In the genomic region with DNA sequence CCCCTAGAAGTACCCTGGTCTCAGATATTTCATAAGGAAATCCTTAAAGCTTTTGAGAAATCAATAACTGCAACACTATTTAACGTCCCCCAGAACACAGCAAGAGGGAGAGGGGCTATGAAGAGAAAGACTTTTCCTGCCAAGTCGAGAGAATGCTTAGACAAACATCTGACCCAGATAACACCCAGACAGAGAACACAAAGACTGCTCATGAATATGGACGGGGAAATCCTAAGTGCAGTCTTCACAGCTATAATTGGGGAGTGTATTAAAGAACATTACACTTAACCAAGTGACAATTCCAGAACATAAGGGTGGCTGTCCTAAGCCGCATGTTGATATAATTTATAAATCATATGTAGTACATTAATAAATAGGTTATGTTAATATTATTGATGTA, we compare ENCODE assay signal across 25 mouse cellular contexts.
DNase-seq lines count a peak whose midpoint lies in the region; ATAC-seq and TF ChIP-seq lines count a peak whose summit lies in the region.
"Had no signal": no experiment of that assay in that cellular context is flagged by ENCODE, and none has a peak within 500 bp of the region (broad histone marks: within the 10 kb centered on the region; RNA-seq: fewer than 3 reads in every experiment).

No protein-coding gene starts in this region.

- no peak overlapping the region for H3K4me3 ChIP-seq in forebrain, embryonic 14.5 days (ENCODE audit: low read depth, low read length)
- H3K4me3 ChIP-seq in forebrain, embryonic 11.5 days (ENCODE audit: low read depth, low read length), result no peak overlapping the region
- H3K4me3 ChIP-seq in intestine, embryonic 14.5 days (ENCODE audit: low read depth, low read length), result no peak overlapping the region
- H3K4me3 ChIP-seq in intestine, postnatal 0 days (ENCODE audit: low read depth, low read length), result no peak overlapping the region
- H3K4me3 ChIP-seq in forebrain, embryonic 16.5 days (replicated peaks; ENCODE audit: low read length), result no peak overlapping the region
- H3K4me3 ChIP-seq: heart, embryonic 12.5 days; heart, embryonic 15.5 days; hindbrain, embryonic 10.5 days; hindbrain, embryonic 13.5 days had no signal

- H3K27me3 ChIP-seq in forebrain, embryonic 14.5 days (replicated peaks; ENCODE audit: control insufficient read depth, insufficient read depth, low read length), result no peaks in the 10 kb centered on the region
- H3K27me3 ChIP-seq in forebrain, embryonic 11.5 days (ENCODE audit: control insufficient read depth, insufficient read depth, low read length), result no peaks in the 10 kb centered on the region
- H3K27me3 ChIP-seq in intestine, embryonic 14.5 days (replicated peaks; ENCODE audit: control insufficient read depth, insufficient read depth, low read length), result no peaks in the 10 kb centered on the region
- H3K27me3 ChIP-seq in intestine, postnatal 0 days (replicated peaks; ENCODE audit: control insufficient read depth, insufficient read depth, low read length), result no peaks in the 10 kb centered on the region
- H3K27me3 ChIP-seq in forebrain, embryonic 16.5 days (replicated peaks; ENCODE audit: control insufficient read depth, insufficient read depth, low read length), result no peaks in the 10 kb centered on the region
- H3K27me3 ChIP-seq: CH12.LX; heart, embryonic 15.5 days; Patski had no signal

- H3K4me2 ChIP-seq in forebrain, embryonic 14.5 days (ENCODE audit: low read length), result no peak overlapping the region
- no peak overlapping the region for H3K4me2 ChIP-seq in forebrain, embryonic 11.5 days (ENCODE audit: low read depth, low read length, severe bottlenecking)
- H3K4me2 ChIP-seq in intestine, embryonic 14.5 days (ENCODE audit: low read length), result no peak overlapping the region
- no peak overlapping the region for H3K4me2 ChIP-seq in intestine, postnatal 0 days (replicated peaks; ENCODE audit: low read depth)
- no peak overlapping the region for H3K4me2 ChIP-seq in forebrain, embryonic 16.5 days (ENCODE audit: low read length)
- H3K4me2 ChIP-seq: heart, embryonic 12.5 days; heart, embryonic 15.5 days; hindbrain, embryonic 13.5 days had no signal

- 20% methylated on average over 4 of the region's 4 CpGs for WGBS in forebrain, embryonic 14.5 days
- 57% methylated on average over 4 of the region's 4 CpGs for WGBS in forebrain, embryonic 11.5 days
- 68% methylated on average over 4 of the region's 4 CpGs for WGBS in intestine, embryonic 14.5 days
- WGBS in intestine, postnatal 0 days, result 43% methylated on average over 4 of the region's 4 CpGs
- WGBS in forebrain, embryonic 16.5 days, result 15% methylated on average over 4 of the region's 4 CpGs

- no peaks in the 10 kb centered on the region for H3K36me3 ChIP-seq in forebrain, embryonic 14.5 days (ENCODE audit: control insufficient read depth, insufficient read depth, low read length)
- H3K36me3 ChIP-seq in forebrain, embryonic 11.5 days (ENCODE audit: control insufficient read depth, insufficient read depth, low read length), result no peaks in the 10 kb centered on the region
- H3K36me3 ChIP-seq in intestine, embryonic 14.5 days (ENCODE audit: control insufficient read depth, insufficient read depth, low read length), result no peaks in the 10 kb centered on the region
- no peaks in the 10 kb centered on the region for H3K36me3 ChIP-seq in intestine, postnatal 0 days (ENCODE audit: control insufficient read depth, insufficient read depth)
- no peaks in the 10 kb centered on the region for H3K36me3 ChIP-seq in forebrain, embryonic 16.5 days (ENCODE audit: control insufficient read depth, insufficient read depth)
- H3K36me3 ChIP-seq: G1E; heart, embryonic 12.5 days; heart, embryonic 15.5 days; hindbrain, embryonic 10.5 days; hindbrain, embryonic 13.5 days had no signal

- peaks cover 6% of the 10 kb centered on the region; the same call in 1 of the 2 replicates for H3K4me1 ChIP-seq in forebrain, embryonic 14.5 days (ENCODE audit: control insufficient read depth, insufficient read depth, low read length)
- no peaks in the 10 kb centered on the region for H3K4me1 ChIP-seq in forebrain, embryonic 11.5 days (replicated peaks; ENCODE audit: control insufficient read depth, insufficient read depth, low read length)
- no peaks in the 10 kb centered on the region for H3K4me1 ChIP-seq in intestine, embryonic 14.5 days (replicated peaks; ENCODE audit: control insufficient read depth, insufficient read depth, low read length)
- H3K4me1 ChIP-seq in intestine, postnatal 0 days (replicated peaks; ENCODE audit: control insufficient read depth, insufficient read depth, low read length), result no peaks in the 10 kb centered on the region
- H3K4me1 ChIP-seq in forebrain, embryonic 16.5 days (replicated peaks; ENCODE audit: control insufficient read depth, insufficient read depth, low read length), result peaks cover 12% of the 10 kb centered on the region; the same call in 1 of the 2 replicates
- H3K4me1 ChIP-seq: heart, embryonic 12.5 days; heart, embryonic 15.5 days had no signal

- no peak for TF ChIP-seq CTCF in intestine, postnatal 0 days (IDR thresholded peaks at IDR 0.05; ENCODE audit: low read depth)

- no peak overlapping the region for H3K27ac ChIP-seq in forebrain, embryonic 14.5 days (ENCODE audit: low read depth, low read length)
- H3K27ac ChIP-seq in forebrain, embryonic 11.5 days (ENCODE audit: low read depth, low read length), result no peak overlapping the region
- H3K27ac ChIP-seq in intestine, embryonic 14.5 days (ENCODE audit: low read depth), result no peak overlapping the region
- no peak overlapping the region for H3K27ac ChIP-seq in intestine, postnatal 0 days (ENCODE audit: low read depth, low read length)
- H3K27ac ChIP-seq in forebrain, embryonic 16.5 days (ENCODE audit: low read length), result no peak overlapping the region
- H3K27ac ChIP-seq: heart, embryonic 15.5 days; hindbrain, embryonic 10.5 days; hindbrain, embryonic 13.5 days had no signal

- no peak overlapping the region for H3K9ac ChIP-seq in forebrain, embryonic 14.5 days (ENCODE audit: low read length)
- no peak overlapping the region for H3K9ac ChIP-seq in forebrain, embryonic 11.5 days (ENCODE audit: low read length)
- H3K9ac ChIP-seq in intestine, embryonic 14.5 days (ENCODE audit: low read length), result no peak overlapping the region
- H3K9ac ChIP-seq in intestine, postnatal 0 days (ENCODE audit: low read depth, low read length), result no peak overlapping the region
- H3K9ac ChIP-seq in forebrain, embryonic 16.5 days (replicated peaks; ENCODE audit: low read depth, low read length), result no peak overlapping the region
- H3K9ac ChIP-seq: heart, embryonic 12.5 days; heart, embryonic 15.5 days; hindbrain, embryonic 13.5 days had no signal

- no peaks in the 10 kb centered on the region for H3K9me3 ChIP-seq in forebrain, embryonic 14.5 days (replicated peaks; ENCODE audit: control insufficient read depth, low read length)
- H3K9me3 ChIP-seq in forebrain, embryonic 11.5 days (ENCODE audit: control insufficient read depth, low read length), result no peaks in the 10 kb centered on the region
- H3K9me3 ChIP-seq in intestine, embryonic 14.5 days (ENCODE audit: control insufficient read depth, low read length), result no peaks in the 10 kb centered on the region
- no peaks in the 10 kb centered on the region for H3K9me3 ChIP-seq in intestine, postnatal 0 days (ENCODE audit: control insufficient read depth)
- no peaks in the 10 kb centered on the region for H3K9me3 ChIP-seq in forebrain, embryonic 16.5 days (ENCODE audit: control insufficient read depth, low read length)
- H3K9me3 ChIP-seq: heart, embryonic 12.5 days; heart, embryonic 15.5 days; hindbrain, embryonic 10.5 days; hindbrain, embryonic 13.5 days had no signal

- DNase-seq in forebrain, embryonic 14.5 days (ENCODE audit: low spot score), result peak; percentile 50
- DNase-seq in forebrain, embryonic 11.5 days (ENCODE audit: low spot score), result no peak
- DNase-seq in intestine, embryonic 14.5 days (ENCODE audit: low spot score), result peak; percentile 9
- no peak for DNase-seq in embryo, embryonic 10.5 days (ENCODE audit: low spot score)
- DNase-seq: B cell, adult 2 months; cerebellum, adult 11-12 months; cerebellum, adult 8-10 months; cerebellum, postnatal 10 days; cerebellum, postnatal 36 days; gastrocnemius, postnatal 10 days; gastrocnemius, postnatal 36 days; heart, postnatal 10 days; heart, postnatal 36 days; kidney, adult 2 months had no signal

- no peak for ATAC-seq in forebrain, embryonic 14.5 days
- no peak for ATAC-seq in forebrain, embryonic 11.5 days (replicated peaks; ENCODE audit: low FRiP score)
- no peak for ATAC-seq in intestine, embryonic 14.5 days (replicated peaks; ENCODE audit: low FRiP score, low TSS enrichment, low read depth)
- ATAC-seq in intestine, postnatal 0 days, result no peak
- ATAC-seq in forebrain, embryonic 16.5 days, result peak; percentile 61
- ATAC-seq: hindbrain, embryonic 16.5 days; intestine, embryonic 16.5 days; Patski had no signal

Comparison
In these comparisons a context has a peak if more than half of its experiments do, and no peak if none do; other contexts are left out.
1. DNase-seq: peak in forebrain, embryonic 14.5 days (single experiment) and intestine, embryonic 14.5 days (single experiment); none in forebrain, embryonic 11.5 days (single experiment) and embryo, embryonic 10.5 days (single experiment).